8 mouse cellular contexts compared by ENCODE assay signal in genomic region chr7:120980931-120981924, GRCm38 (mm10). TPM values are rescaled to one million over a fixed set of nuclear protein-coding genes. Genes with fewer than 3 reads are reported as not detected.
DNase-seq lines count a peak whose midpoint lies in the region; ATAC-seq and TF ChIP-seq lines count a peak whose summit lies in the region.

No protein-coding gene starts in this region.

- H3K9me3 ChIP-seq in forebrain, embryonic 13.5 days (replicated peaks), result no peaks in the 10 kb centered on the region

- H3K4me3 ChIP-seq in forebrain, embryonic 13.5 days, result peak overlapping the region; percentile 79
- H3K4me3 ChIP-seq in left cerebral cortex, adult 2 months, result peak overlapping the region; percentile 66

- TF ChIP-seq CTCF in left cerebral cortex, adult 2 months (IDR thresholded peaks at IDR 0.05), result no peak

- H3K4me2 ChIP-seq in forebrain, embryonic 13.5 days, result peak overlapping the region; percentile 84

- H3K9ac ChIP-seq in forebrain, embryonic 13.5 days, result peak overlapping the region; percentile 90

- no peaks in the 10 kb centered on the region for H3K27me3 ChIP-seq in forebrain, embryonic 13.5 days

- peak; percentile 41 for ATAC-seq in forebrain, embryonic 13.5 days
- peak; percentile 33 for ATAC-seq in megakaryocyte, adult 5-6 weeks (ENCODE audit: poor library complexity, severe bottlenecking)

- no peaks in the 10 kb centered on the region for H3K36me3 ChIP-seq in forebrain, embryonic 13.5 days (ENCODE audit: poor library complexity, severe bottlenecking)

- H3K27ac ChIP-seq in forebrain, embryonic 13.5 days, result peak overlapping the region; percentile 37; the same call in 1 of the 2 replicates
- 0 out of 2 replicates have a peak overlapping the region, but pooled peaks have one; percentile 12 for H3K27ac ChIP-seq in left cerebral cortex, adult 2 months

- H3K4me1 ChIP-seq in forebrain, embryonic 13.5 days, result peaks cover 34% of the 10 kb centered on the region

- DNase-seq in MN1 (ENCODE audit: low spot score), result peak; percentile 77
- peak; percentile 57 for DNase-seq in c-Kit-positive CD71-positive TER-119-positive erythroid progenitor cells, embryonic 14.5 days (ENCODE audit: low spot score)
- peak; percentile 44 to 54 for DNase-seq in heart, postnatal 36 days
- DNase-seq in left cerebral cortex, adult 2 months (ENCODE audit: extremely low spot score in 1 of 2, low spot score in 2 of 2), result peak; percentile 43 to 51
- DNase-seq in right cerebral cortex, postnatal 25 days, result peak; percentile 30
- no peak for DNase-seq in layer of hippocampus, adult 11-12 months (ENCODE audit: low spot score)

- intact Hi-C loops in heart, postnatal 36 days (cut with DNase I), result loop anchor here (5.0 kb wide), 1 partner anchor 144 kb away; no protein-coding TSS in a partner anchor
- intact Hi-C loops in left cerebral cortex, adult 2 months (cut with DNase I), result loop anchor here (5.0 kb wide), 1 partner anchor 51 kb away; the partner anchor contains the start of gene Mettl9

- 3% methylated on average over 39 of the region's 39 CpGs for WGBS in forebrain, embryonic 13.5 days

RNA-seq across cellular contexts. Expression of gene Cdr2, which starts 0.9 kb away (rescaled TPM):
- polyA plus RNA-seq in forebrain, embryonic 13.5 days (2015; fragmentation: Nextera tagmentation; extraction: Ambion mirVana), result 11.1 TPM in 2 replicates
- 10 to 100 TPM; 12.5 to 14.6 TPM for total RNA-seq in heart, postnatal 36 days (2021)
- total RNA-seq in left cerebral cortex, adult 2 months (2021), result 1 to 10 TPM; 9.5 to 9.8 TPM
- 2.5 and 3.9 TPM in 2 replicates for total RNA-seq in megakaryocyte, adult 5-6 weeks (2015)
- total RNA-seq in megakaryocyte, adult 5-6 weeks (2017), result 4.3 and 6.8 TPM in 2 replicates

RNA-seq across cellular contexts. Expression of gene Mfsd13b, which starts 1.1 kb away (rescaled TPM):
- 0.31 and 0.45 TPM in 2 replicates for polyA plus RNA-seq in forebrain, embryonic 13.5 days (2015; fragmentation: Nextera tagmentation; extraction: Ambion mirVana)
- total RNA-seq in heart, postnatal 36 days (2021), result not detected
- under 1 TPM; 0.44 to 0.86 TPM for total RNA-seq in left cerebral cortex, adult 2 months (2021)
- not detected in 2 replicates for total RNA-seq in megakaryocyte, adult 5-6 weeks (2015)
- total RNA-seq in megakaryocyte, adult 5-6 weeks (2017), result 3.1 TPM in 1 of 2 replicates, not detected in the other

RNA-seq across cellular contexts. Expression of gene Mettl9, which starts 53.0 kb away (rescaled TPM):
- 225 and 230 TPM in 2 replicates for polyA plus RNA-seq in forebrain, embryonic 13.5 days (2015; fragmentation: Nextera tagmentation; extraction: Ambion mirVana)
- 10 to 100 TPM; 85.7 to 93.0 TPM for total RNA-seq in heart, postnatal 36 days (2021)
- 10 to 100 TPM; 81.9 to 93.1 TPM for total RNA-seq in left cerebral cortex, adult 2 months (2021)
- 106 and 115 TPM in 2 replicates for total RNA-seq in megakaryocyte, adult 5-6 weeks (2015)
- total RNA-seq in megakaryocyte, adult 5-6 weeks (2017), result 138 and 164 TPM in 2 replicates
